Mouse (Mus musculus) Patski (cell line): ENCODE results near the gene Gm11037. TPM values are rescaled to one million over a fixed set of nuclear protein-coding genes. Genes with fewer than 3 reads are reported as not detected.

Experiments used
- ATAC-seq: fragments of 100-300 bp; one replicate; pipeline ENCODE4 v1.8.0; 2021
- CTCF ChIA-PET: fragments of 350-600 bp; sonication (Branson Sonifier 250); formaldehyde crosslinking; loops from one replicate; lab custom pipeline; 2022; ENCODE audit warnings: inconsistent platforms; lab: Charles Lee
- POLR2A ChIA-PET: fragments of 350-600 bp; sonication (Branson Sonifier 250); formaldehyde crosslinking; loops from one replicate; lab custom pipeline; 2022; ENCODE audit warnings: antibody characterized with exemption, inconsistent platforms; lab: Charles Lee
- DNase-seq: peaks from one replicate; pipeline ENCODE4 v3.0.0-alpha.2; 2011; ENCODE audit warnings: low read depth, low spot score
- H3K27me3 ChIP-seq: fragments of 371-371 bp; one replicate; pipeline ENCODE4 v1.5.1; 2021
- CTCF ChIP-seq: fragments of 100-300 bp; IDR thresholded peaks from one replicate; pipeline ENCODE4 v1.5.1; 2021
- in situ Hi-C: fragments of 300-500 bp; cut with MboI; formaldehyde crosslinking; loops from 3 replicates; pipeline ENCODE4 v1.11.1; 2018; ENCODE audit warnings: low pct_unique_long_range_greater_than_20kb, mixed read lengths
- polyA plus RNA-seq: library from polyadenylated mRNA; unstranded; gene quantifications from one replicate; pipeline ENCODE4 v1.2.3, GENCODE M21; 2021

The Gm11037 gene
- polyA plus RNA-seq, 1 experiment from 2014 or later, result not detected

GRCm38 (mm10) chr2:131139886-131140532 lies 6.7 kb downstream of the Gm11037 start:
- ChIA-PET CTCF (no interaction called here), POLR2A (no interaction called here)
- no peak for DNase-seq
- no peak for ATAC-seq
- TF ChIP-seq CTCF, result no peak
- in situ Hi-C loops, result no loop called here
- no peaks in the 10 kb centered on the region for H3K27me3 ChIP-seq

- no peak for TF ChIP-seq CTCF
- POLR2A ChIA-PET, result no interaction called here
- DNase-seq (no peak), ATAC-seq (no peak)
- H3K27me3 ChIP-seq, result no peaks in the 10 kb centered on the region
- in situ Hi-C loops, result no loop called here
- CTCF ChIA-PET, result no interaction called here
Measured at GRCm38 (mm10) chr2:131140533-131140905, 7.2 kb downstream of the Gm11037 start.

DNA sequence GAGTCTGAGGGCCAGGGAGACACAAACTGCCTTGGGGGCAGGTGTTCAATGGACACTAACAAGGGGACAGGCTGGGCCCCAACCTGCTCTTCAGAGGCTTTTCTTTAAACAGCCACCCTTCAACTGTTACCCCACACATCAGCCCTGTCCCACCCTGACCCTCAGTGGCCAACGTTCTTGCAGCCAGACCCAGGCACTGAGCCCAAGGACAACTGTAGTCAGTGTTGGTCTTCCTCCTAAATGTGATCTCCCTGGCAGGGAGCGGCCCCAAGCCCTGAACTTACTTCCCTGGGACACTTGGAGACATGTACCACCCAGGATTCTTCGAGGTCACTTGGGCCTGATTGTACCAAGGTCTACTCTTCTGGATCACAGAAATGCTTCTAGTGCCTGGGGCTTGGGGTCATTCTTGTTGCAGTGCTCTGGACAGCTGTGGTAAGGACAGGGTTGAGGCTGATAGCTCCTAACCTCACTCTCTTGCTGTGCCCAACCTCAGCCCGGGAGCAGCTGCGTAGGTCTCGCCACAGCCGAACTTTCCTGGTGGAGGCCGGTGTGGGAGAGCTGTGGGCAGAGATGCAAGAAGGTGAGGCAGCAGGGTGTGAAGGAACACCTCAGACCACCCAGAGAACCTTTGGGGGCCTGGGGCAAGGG lies 8.2 kb downstream of the Gm11037 start:
- no peaks in the 10 kb centered on the region for H3K27me3 ChIP-seq
- POLR2A ChIA-PET, result no interaction called here
- ATAC-seq (no peak), DNase-seq (no peak)
- CTCF ChIA-PET, result interaction anchor here (1.5 kb wide), 1 partner anchor 18 kb away, joined by 5 read pairs; no protein-coding TSS in a partner anchor
- in situ Hi-C loops, result no loop called here
- no peak for TF ChIP-seq CTCF

DNA sequence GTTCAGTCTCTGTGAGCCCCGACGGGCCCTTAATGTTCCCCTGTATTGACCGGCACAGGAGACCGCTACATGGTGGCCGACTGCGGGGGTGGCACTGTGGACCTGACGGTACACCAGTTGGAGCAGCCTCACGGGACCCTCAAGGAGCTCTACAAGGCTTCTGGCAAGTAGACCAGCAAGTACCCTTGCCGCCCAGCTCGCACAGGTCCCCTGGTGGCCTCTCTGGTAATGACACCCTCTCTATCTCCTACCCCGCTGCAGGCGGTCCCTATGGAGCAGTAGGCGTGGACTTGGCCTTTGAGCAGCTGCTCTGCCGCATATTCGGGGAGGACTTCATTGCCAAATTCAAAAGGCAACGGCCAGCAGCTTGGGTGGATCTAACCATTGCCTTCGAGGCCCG lies 9.3 kb downstream of the Gm11037 start:
- no peak for TF ChIP-seq CTCF
- ChIA-PET POLR2A (no interaction called here), CTCF (interaction anchor here (1.0 to 2.0 kb wide), 3 partner anchors 12 to 111 kb away, joined by 3 to 5 read pairs (median 5); no protein-coding TSS in a partner anchor)
- H3K27me3 ChIP-seq, result no peaks in the 10 kb centered on the region
- DNase-seq (no peak), ATAC-seq (no peak)
- in situ Hi-C loops, result no loop called here

GRCm38 (mm10) chr2:131143007-131143780 lies 9.9 kb downstream of the Gm11037 start:
- DNase-seq (no peak), ATAC-seq (no peak)
- no peak for TF ChIP-seq CTCF
- no peaks in the 10 kb centered on the region for H3K27me3 ChIP-seq
- ChIA-PET POLR2A (no interaction called here), CTCF (interaction anchor here (1.0 to 2.0 kb wide), 2 partner anchors 12 to 111 kb away, joined by 3 to 5 read pairs; no protein-coding TSS in a partner anchor)
- in situ Hi-C loops, result no loop called here

DNA sequence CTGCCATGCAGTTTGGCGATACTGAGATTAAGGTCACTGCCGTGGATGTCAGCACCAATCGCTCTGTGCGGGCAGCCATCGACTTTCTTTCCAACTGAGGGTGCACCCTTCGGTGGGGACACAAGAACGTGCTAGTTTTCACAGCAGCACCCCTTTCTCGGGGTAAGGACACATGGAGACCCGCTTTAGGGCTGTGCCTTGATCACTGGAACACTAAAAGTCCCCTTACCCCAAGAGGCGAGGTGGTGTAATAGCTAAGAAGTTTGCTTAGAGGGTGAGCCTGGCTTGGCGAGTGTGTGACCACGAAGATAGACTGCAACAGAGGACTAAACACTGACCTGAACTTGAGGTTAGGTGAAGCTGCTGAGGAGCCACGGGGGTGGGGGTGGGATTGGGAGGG lies 11.8 kb downstream of the Gm11037 start:
- no peak for TF ChIP-seq CTCF
- ATAC-seq (no peak), DNase-seq (no peak)
- POLR2A ChIA-PET, result no interaction called here
- in situ Hi-C loops, result no loop called here
- CTCF ChIA-PET, result no interaction called here
- no peaks in the 10 kb centered on the region for H3K27me3 ChIP-seq

DNA sequence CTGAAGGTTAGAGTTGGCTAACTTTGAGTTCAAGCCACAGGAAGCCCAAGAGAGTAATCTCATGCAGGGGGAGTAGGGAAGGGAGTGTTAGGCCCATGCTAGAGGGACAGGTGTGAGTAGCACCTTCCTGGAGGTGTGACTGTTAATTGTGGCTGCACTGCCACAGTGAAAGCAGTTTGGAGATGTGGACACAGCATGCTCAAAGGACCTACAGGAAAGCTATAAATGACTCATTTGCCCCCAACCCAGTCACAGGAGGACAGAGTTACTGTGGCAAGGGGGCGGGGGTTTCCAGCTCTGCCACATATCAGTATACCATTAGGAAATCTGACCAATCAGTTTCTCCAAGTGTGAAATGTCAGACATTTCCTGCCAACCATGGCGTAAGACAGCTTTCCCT lies 12.2 kb downstream of the Gm11037 start:
- in situ Hi-C loops, result no loop called here
- no peak for ATAC-seq
- no peaks in the 10 kb centered on the region for H3K27me3 ChIP-seq
- ChIA-PET CTCF (no interaction called here), POLR2A (no interaction called here)
- no peak for TF ChIP-seq CTCF
- no peak for DNase-seq

DNA sequence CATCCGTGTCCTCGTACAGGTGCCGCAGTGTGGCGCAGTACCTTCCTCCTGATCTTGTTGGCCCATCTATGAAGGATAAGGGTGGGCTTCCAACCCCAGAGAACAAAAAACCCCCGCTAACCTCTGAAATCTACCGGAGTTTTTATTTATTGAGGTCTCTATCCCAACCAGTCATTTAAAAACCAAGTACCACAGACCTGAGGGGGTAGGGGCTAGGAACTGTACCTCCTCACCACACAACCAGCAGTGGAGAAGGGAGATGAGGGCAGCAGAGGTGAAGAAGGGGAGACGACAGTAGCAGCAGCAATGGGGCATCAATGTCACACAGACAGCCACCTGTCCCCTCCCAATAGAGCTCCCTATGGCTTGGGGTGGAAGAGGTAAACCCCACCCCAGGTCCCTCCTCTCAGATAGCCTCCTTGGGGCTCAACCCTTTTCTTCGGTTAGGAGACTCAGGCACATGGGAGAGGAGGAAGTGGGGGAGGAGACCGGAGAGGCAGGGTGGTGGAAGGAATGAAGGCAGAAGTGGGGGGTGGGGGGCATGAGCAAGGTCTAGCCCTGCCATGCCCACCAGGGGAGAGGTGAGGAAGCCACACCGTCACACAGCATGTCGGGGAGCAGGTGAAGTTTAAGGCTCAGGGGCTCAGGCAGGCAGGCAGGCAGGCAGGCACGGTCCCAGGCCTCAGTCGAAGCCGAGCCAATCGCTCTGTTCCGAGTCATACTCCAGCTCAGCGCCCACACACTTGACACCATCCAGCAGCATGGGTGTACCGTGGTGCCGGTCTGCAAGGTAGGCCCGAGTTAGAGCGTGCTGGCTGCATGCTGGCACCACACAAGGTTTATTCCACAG lies 13.1 kb downstream of the Gm11037 start:
- in situ Hi-C loops, result no loop called here
- TF ChIP-seq CTCF, result no peak
- ATAC-seq (no peak), DNase-seq (no peak)
- ChIA-PET CTCF (no interaction called here), POLR2A (no interaction called here)
- H3K27me3 ChIP-seq, result no peaks in the 10 kb centered on the region

DNA sequence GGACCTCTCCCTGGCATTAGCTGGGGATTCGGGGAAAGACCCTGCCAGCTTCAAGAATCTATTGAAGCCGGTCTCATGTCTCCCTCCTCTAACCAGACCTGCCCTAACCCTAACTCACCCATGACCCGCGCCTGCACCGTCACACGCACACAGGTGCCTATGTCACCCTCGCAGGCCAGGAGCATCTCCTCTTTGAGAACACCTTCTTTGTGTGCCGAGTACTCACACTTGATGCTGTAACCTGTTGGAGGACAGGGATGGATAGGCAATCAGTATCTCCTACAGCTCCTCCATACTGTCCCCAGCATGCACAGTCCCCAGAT lies 13.7 kb downstream of the Gm11037 start:
- ATAC-seq (no peak), DNase-seq (no peak)
- ChIA-PET POLR2A (no interaction called here), CTCF (no interaction called here)
- no peaks in the 10 kb centered on the region for H3K27me3 ChIP-seq
- no peak for TF ChIP-seq CTCF
- in situ Hi-C loops, result no loop called here
